Mouse (Mus musculus) heart, postnatal 4 days (tissue): ENCODE measurements around the gene H2afb1. TPM values are rescaled to one million over a fixed set of nuclear protein-coding genes. Genes with fewer than 3 reads are reported as not detected.
"Not testable (repeated sequence)": the region's sequence is repeated elsewhere in the genome, so short reads cannot be mapped to it uniquely, and the experiment has no call there.

Experiments
- DNase-seq: peaks from one replicate; pipeline ENCODE4 v3.0.0; 2021
- total RNA-seq, 2 experiments: library from RNA; stranded (reverse); gene quantifications; 2 replicates each; pipeline ENCODE4 v1.2.3; 2021

Gene H2afb1
- total RNA-seq, result not detected

- not testable (repeated sequence) for DNase-seq
Measured at GRCm38 (mm10) chrX:117014457-117014856, at the start of gene H2afb1. H2afb1 (plus strand) TSS chrX:117014757.

DNA sequence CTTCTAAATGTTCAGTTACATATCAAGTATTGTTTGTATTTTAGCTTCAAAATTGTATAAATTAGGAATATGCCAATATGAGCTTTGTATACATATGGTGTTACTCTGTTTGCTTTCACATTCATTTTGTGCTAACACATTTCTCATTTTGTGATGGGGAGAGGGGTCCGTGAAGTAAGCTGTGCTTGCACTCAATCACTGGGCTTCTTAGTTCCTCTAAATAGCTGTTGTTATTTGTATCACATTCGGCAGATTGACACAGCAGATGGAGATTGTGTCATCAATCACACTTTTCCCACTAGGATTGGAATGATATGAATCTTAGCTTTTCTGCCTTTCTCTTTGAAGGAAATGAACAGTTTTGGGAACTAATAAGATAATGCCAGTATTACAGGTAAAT lies 21.5 kb downstream of the H2afb1 start:
- DNase-seq, result no peak
